Mouse (Mus musculus) macrophage (primary cell): ENCODE data around the gene Ttc9c. TPM values are rescaled to one million over a fixed set of nuclear protein-coding genes. Genes with fewer than 3 reads are reported as not detected.
A peak's percentile ranks its signal among the peaks of the same experiment; 100 is the strongest.

ENCODE experiments used
- H3K27ac ChIP-seq: fragments of 350-480 bp; formaldehyde crosslinking; 2 replicates; pipeline ENCODE4 v1.9.0; 2021
- H3K36me3 ChIP-seq: fragments of 350-480 bp; formaldehyde crosslinking; 2 replicates; pipeline ENCODE4 v1.9.0; 2021; ENCODE audit errors: inconsistent target
- H3K4me3 ChIP-seq: fragments of 350-480 bp; formaldehyde crosslinking; 2 replicates; pipeline ENCODE4 v1.9.0; 2021; ENCODE audit errors: inconsistent target
- H3K79me2 ChIP-seq: fragments of 350-480 bp; formaldehyde crosslinking; 2 replicates; pipeline ENCODE4 v1.9.0; 2021; ENCODE audit errors: inconsistent target
- whole genome bisulfite sequencing: methylation state at CpG from one replicate; pipeline ENCODE4 v1.1.7; 2026; ENCODE audit warnings: inconsistent platforms; ENCODE audit not compliant: missing documents; 5-methylcytosine and 5-hydroxymethylcytosine counted together
- polyA plus RNA-seq: library from polyadenylated mRNA; stranded (reverse); fragments of 250-400 nt; gene quantifications from 3 replicates; pipeline ENCODE4 v1.2.4, GENCODE M21; 2018; ENCODE audit warnings: inconsistent platforms
- total RNA-seq, 78 experiments: library from RNA; depleted of rRNA; stranded (reverse); fragments of 250-400 nt; gene quantifications; 1 replicate in 9 of 78; 2 replicates in 24 of 78; 3 replicates in 43 of 78; 4 replicates in 2 of 78; pipeline ENCODE4 v1.2.4; 2018; ENCODE audit warnings: inconsistent platforms in 56 of 78

The Ttc9c gene
- total RNA-seq (2018; cell fraction: chromatin; rRNA removed) = 100 to 1,000 TPM in 1 of 26 experiments, 10 to 100 TPM in 24, 1 to 10 TPM in 1; 6.5 to 108 (median 37.4) TPM
- 10 to 100 TPM; 17.1 to 45.4 (median 34.0) TPM for total RNA-seq (2018; cell fraction: cytosol; rRNA removed)
- 10 to 100 TPM; 15.7 to 94.7 (median 44.9) TPM for total RNA-seq (2018; cell fraction: nucleus; rRNA removed)
- 25.0 to 30.5 TPM (median 30.3 TPM) in 3 replicates for polyA plus RNA-seq

DNA sequence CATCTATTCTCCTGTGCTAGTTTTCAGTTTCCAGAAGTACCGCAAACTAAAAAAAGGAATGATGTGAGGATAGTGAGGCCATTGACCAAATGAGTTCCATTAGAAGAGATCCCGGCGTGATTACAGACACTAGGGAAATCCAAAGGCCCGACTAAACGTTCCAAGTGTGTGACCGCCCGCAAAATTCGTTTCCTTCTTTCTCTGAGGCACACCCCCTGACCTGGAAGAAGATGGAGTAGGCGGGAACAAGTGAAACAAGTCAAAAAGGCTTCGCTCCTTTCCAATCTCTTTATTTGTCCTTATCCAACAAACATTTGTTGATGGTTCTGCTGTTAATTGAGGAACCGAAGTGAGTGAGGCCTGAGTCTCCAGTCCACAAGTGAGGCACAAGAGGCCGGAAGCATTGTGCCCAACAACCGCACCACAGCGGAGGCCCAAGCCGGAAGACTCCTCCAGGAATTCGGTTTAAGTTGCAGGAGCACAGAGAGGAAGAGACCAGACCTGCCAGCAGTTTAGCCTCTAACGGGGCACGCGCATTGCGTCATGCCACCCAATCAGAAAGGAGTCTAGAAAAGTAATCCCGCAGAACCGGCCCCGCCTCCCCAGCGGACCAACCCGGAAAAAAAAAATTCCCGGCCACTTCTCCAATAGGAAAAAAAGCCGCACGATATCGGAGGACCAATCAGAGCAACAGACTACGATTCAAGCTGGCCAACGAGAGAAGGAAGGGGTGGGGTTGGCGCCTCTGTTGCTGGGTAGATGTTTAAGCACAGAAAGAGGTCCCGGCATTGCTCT lies at the start of gene Ttc9c:
Gene Ttc9c (minus strand): TSS at position 533 of the 795 bp plus-strand sequence.
- WGBS = 1% methylated on average over 32 of the region's 33 CpGs
- Histone ChIP-seq H3K27ac (peak within 1 kb of the TSS; percentile 96), H3K36me3 (peaks cover 31% of the 10 kb centered on the region)

DNA sequence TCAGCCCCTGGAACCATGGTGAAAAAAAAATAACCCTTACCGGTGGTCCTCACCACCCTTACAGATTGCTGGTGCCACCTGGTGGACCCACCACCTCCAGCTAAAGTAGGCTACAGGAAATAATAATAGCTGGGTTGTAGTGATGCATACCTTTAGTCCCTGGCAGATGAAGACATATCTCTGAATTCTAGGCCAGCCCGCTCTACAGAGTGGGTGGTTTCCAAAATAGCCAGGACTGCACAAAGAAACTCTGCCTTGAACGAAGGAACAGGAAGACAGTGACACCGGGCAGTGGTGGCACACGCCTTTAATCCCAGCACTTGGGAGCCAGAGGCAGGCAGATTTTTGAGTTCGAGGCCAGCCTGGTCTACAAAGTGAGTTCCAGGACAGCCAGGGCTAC lies 45.1 kb upstream of the Ttc9c start:
- H3K36me3 ChIP-seq = no peaks in the 10 kb centered on the region
- no peaks in the 10 kb centered on the region for H3K79me2 ChIP-seq
- 93% methylated on average over 6 of the region's 6 CpGs for WGBS
- H3K4me3 ChIP-seq = no peak overlapping the region
- H3K27ac ChIP-seq = no peak overlapping the region

More for the DNA sequence above, at the start of gene Ttc9c:
- peaks cover 82% of the 10 kb centered on the region for H3K79me2 ChIP-seq
- H3K4me3 ChIP-seq = peak within 1 kb of the TSS; percentile 95

DNA sequence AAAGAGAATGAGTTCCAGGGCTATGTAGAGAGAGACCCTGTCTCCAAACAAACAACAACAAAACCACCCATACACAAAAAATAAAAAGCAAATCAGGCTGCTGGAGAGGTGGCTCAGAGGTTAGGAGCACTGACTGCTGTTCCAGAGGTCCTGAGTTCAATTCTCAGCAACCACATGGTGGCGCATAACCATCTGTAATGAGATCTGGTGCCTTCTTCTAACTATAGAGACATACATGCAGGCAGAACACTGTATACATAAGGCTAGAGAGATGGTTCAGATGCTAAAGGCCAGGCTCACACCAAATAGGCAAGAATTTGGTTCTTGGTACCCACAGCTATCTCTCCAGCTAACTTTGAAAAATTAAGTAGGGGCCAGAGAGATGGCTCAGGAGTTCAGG lies 39.9 kb upstream of the Ttc9c start:
- Histone ChIP-seq H3K36me3 (no peaks in the 10 kb centered on the region), H3K4me3 (no peak overlapping the region), H3K27ac (no peak overlapping the region), H3K79me2 (no peaks in the 10 kb centered on the region)
- 40% methylated on average over 1 of the region's 1 CpGs for WGBS

DNA sequence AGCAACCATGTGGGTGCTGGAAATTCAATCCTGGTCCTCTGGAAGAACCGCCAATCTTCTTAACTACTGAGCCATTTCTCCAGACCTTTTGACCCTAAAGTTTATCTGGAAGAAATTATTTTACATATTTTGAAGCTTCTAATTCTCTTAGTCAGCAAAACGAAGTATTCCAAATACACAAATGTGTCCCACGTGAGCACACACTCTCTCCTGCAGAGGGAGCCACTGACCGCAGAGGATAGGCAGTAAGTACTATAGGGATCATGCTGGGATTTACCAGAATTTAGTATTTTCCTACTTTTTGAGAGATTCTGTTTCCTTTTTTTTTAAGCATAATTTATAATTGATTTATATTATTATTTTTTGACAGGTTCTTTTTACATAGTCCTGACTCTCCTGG lies 38.6 kb upstream of the Ttc9c start:
- no peaks in the 10 kb centered on the region for H3K79me2 ChIP-seq
- H3K36me3 ChIP-seq = no peaks in the 10 kb centered on the region
- no peak overlapping the region for H3K27ac ChIP-seq
- H3K4me3 ChIP-seq = no peak overlapping the region
- 42% methylated on average over 4 of the region's 4 CpGs for WGBS

DNA sequence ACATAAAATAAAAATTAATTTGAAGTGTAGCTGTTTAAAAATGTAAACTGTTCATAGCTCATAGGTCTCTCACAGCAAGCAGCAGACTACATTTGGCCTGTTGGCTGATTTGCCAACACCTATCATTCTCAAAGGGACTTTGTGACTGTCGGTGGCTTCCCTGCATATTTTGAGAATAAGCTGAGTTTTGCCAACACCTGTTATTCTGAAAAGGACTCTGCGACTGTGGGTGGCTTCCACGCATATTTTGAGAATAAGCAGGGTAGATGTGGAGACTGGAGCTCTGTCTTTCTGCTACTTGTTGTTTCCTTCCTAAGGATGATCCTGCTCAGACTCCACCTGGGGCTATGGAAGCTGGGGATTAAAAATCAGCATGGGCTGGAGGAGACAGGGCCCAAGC lies 34.0 kb upstream of the Ttc9c start:
- WGBS = 100% methylated on average over 2 of the region's 3 CpGs
- no peak overlapping the region for H3K4me3 ChIP-seq
- peaks cover 5% of the 10 kb centered on the region for H3K36me3 ChIP-seq

DNA sequence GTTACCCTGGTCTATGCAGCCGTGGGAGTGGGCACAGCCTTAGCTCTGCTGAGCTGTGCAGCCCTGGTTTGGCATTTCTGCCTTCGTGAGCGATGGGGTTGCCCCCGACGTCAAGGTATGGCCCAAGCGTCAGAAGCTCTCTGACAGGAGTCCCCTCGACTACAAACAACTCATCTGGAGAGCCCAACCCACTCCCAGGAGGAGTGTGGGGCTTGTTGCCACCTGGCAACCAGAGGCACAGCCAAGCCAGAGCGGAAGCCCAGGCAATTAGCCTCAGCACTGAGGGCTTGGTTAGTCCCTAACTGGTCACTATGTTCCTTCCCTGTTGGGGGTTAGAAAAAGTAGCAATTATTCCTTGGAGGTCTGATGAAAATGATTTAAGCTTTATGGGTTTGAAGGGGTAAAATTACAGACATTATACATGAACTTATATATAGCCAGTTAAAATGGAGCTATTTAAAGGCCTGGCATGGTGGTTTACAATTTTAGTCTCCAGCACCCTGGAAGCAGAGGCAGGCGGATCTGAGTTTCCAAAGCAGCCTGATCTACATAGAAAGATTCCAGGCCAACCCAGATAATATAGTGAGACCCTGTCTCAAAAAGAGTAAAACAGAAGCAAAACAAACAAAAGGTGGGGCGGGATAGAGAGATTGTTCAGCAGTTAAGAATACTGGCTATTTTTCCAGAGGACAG lies 33.2 kb upstream of the Ttc9c start:
- Histone ChIP-seq H3K4me3 (no peak overlapping the region), H3K36me3 (peaks cover 10% of the 10 kb centered on the region), H3K79me2 (no peaks in the 10 kb centered on the region), H3K27ac (no peak overlapping the region)
- WGBS = 85% methylated on average over 10 of the region's 10 CpGs

More for the DNA sequence above, 34.0 kb upstream of the Ttc9c start:
- Histone ChIP-seq H3K79me2 (no peaks in the 10 kb centered on the region), H3K27ac (no peak overlapping the region)

DNA sequence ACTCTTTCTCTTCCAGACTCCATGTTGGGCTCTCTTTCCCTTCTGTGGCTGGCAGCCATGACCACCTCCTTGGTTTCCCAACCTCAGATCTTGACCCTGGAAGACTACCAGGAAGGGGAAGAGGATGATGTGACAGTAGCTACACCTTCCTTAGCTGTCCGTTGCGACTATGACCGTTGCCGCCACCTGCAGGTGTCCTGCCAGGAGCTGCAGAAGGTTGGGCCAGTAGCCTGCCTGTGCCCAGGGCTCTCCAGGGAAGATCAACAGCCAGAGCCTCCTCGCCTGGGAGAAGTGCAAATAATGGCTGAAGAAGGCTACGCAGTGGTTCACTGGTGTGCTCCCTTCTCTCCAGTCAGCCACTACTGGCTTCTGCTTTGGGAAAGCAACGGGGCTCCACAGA lies 32.5 kb upstream of the Ttc9c start:
- WGBS = 84% methylated on average over 7 of the region's 7 CpGs
- no peaks in the 10 kb centered on the region for H3K79me2 ChIP-seq

DNA sequence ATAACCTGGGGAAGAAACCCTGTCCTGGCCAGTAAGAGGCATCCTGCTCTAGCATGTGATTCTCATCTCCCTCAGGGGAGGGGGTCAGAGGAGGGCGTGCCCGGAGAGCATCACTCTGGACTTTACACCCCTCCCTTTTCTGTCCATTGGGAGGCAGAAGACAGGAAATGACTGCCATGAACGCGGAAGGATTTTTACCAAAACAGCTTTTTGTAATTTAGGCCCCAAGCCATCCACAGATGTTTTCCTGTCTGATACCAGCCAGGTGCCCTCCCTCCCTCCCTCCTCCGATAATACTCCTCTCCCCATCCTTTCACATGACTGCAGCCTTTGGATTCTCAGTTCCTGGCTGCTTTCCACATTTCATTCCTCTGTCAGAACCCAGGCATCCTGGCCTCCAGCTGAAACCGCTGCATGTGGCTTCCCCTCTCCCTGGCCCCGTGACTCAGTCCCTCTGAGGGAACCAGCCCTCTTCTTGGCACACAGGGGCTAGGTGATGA lies 31.3 kb upstream of the Ttc9c start, which contains the start of gene Lrrn4cl:
Gene Lrrn4cl (plus strand): TSS at position 367 of the 500 bp plus-strand sequence.
- peaks cover 27% of the 10 kb centered on the region for H3K36me3 ChIP-seq
- H3K79me2 ChIP-seq = no peaks in the 10 kb centered on the region
- no peak within 1 kb of the TSS for H3K4me3 ChIP-seq
- 65% methylated on average over 6 of the region's 7 CpGs for WGBS
- H3K27ac ChIP-seq = no peak within 1 kb of the TSS

More for the DNA sequence above, 32.5 kb upstream of the Ttc9c start:
- H3K27ac ChIP-seq = no peak overlapping the region
- H3K36me3 ChIP-seq = peaks cover 17% of the 10 kb centered on the region
- H3K4me3 ChIP-seq = no peak overlapping the region

DNA sequence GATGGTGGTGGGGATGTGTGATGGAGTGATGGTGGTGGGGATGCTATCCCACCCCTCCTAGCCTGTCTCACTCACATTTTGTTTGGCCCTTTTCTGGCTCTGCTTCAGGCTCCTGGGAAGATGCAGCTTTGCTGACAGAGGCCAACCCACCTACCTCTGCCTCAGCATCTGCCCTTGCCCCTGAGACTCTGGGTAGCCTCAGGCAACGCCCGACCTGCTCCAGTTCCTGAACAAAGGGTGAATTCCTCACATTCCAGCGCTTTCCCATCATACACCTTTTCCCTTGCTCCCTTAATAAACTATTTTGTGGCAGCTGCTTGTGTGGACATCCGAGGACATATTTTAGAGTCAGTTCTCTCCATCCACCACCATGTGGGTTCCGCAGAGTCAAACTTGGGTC lies 29.2 kb upstream of the Ttc9c start:
- Histone ChIP-seq H3K27ac (no peak overlapping the region), H3K4me3 (no peak overlapping the region), H3K36me3 (peaks cover 27% of the 10 kb centered on the region), H3K79me2 (no peaks in the 10 kb centered on the region)
- WGBS = 96% methylated on average over 5 of the region's 5 CpGs

DNA sequence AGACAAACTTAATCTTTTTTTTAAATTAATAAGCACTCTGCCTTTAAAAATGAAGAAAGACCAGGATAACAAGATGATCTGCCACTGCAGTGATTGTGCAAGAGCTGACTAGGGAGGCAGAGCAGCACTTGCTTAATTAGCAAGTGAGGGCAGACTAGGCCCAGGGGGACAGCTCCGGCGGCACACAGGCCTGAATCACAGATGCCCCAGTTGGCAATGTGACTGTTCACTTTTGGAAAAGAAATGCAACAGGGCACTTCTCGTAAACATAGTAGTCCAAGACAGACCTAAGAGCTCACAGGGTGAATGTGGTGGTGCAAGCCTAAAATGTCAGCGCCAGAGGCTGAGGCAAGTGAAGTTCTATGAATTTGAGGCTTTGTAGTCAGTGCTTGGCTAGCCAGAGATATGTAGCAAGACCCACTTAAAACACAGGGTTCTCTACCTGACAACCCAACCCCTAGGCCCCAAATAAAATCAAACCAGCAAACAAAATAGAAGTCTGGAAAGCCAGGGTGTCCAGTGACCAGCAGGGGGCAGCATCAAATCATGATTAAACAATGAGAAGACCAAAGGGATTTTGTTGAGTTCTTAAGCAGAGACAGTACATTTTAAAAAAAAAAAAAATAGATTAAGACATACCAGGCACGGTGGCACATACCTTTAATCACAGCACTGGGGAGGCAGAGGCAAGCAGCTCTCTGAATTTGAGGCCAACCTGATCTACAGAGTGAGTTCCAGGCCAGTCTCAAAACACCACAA lies 25.4 kb upstream of the Ttc9c start:
- Histone ChIP-seq H3K79me2 (peaks cover 11% of the 10 kb centered on the region; the same call in 1 of the 2 replicates), H3K27ac (peak overlapping the region; percentile 32; the same call in 1 of the 2 replicates), H3K36me3 (peaks cover 27% of the 10 kb centered on the region), H3K4me3 (no peak overlapping the region)
- 39% methylated on average over 5 of the region's 5 CpGs for WGBS

DNA sequence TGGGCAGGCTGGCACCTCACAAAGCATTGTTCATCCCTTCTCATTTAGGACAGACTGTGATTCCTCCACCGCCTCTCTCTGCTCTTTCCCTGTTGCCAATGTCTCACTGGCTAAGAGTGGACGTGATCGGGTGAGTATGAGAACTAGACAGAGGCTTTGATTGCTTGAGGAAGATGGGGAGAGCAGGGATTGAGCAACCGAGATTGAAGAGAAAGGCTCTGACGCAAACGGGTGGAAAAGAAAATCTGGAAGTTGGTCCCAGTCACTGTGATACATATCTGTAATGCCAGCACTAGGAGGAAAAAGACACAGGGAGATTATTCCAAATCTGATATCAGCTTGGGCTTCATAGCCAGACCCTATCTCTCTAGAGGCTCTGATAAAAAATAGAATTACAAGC lies 23.8 kb upstream of the Ttc9c start:
- 0 out of 2 replicates have a peak overlapping the region, but pooled peaks have one; percentile 25 for H3K27ac ChIP-seq
- H3K4me3 ChIP-seq = no peak overlapping the region
- peaks cover 11% of the 10 kb centered on the region; the same call in 1 of the 2 replicates for H3K79me2 ChIP-seq
- peaks cover 23% of the 10 kb centered on the region for H3K36me3 ChIP-seq
- 31% methylated on average over 6 of the region's 6 CpGs for WGBS

DNA sequence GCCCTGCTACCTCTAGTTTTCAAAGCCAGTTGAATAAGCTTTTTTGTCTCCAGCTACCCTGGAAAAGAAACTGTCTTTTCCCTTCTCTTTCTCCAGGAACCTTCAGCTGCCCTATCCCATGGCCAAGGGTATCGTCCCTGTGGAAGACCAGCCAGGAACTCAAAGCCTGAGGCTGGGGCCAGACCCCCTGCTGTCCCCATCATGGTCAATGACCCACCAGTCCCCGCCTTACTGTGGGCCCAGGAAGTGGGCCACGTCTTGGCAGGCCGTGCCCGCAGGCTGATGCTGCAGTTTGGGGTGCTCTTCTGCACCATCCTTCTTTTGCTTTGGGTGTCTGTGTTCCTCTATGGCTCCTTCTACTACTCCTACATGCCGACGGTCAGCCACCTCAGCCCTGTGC lies 21.9 kb upstream of the Ttc9c start:
- Histone ChIP-seq H3K27ac (peak overlapping the region; percentile 46), H3K36me3 (peaks cover 4% of the 10 kb centered on the region), H3K79me2 (peaks cover 11% of the 10 kb centered on the region; the same call in 1 of the 2 replicates), H3K4me3 (peak overlapping the region; percentile 54)
- 88% methylated on average over 7 of the region's 7 CpGs for WGBS

DNA sequence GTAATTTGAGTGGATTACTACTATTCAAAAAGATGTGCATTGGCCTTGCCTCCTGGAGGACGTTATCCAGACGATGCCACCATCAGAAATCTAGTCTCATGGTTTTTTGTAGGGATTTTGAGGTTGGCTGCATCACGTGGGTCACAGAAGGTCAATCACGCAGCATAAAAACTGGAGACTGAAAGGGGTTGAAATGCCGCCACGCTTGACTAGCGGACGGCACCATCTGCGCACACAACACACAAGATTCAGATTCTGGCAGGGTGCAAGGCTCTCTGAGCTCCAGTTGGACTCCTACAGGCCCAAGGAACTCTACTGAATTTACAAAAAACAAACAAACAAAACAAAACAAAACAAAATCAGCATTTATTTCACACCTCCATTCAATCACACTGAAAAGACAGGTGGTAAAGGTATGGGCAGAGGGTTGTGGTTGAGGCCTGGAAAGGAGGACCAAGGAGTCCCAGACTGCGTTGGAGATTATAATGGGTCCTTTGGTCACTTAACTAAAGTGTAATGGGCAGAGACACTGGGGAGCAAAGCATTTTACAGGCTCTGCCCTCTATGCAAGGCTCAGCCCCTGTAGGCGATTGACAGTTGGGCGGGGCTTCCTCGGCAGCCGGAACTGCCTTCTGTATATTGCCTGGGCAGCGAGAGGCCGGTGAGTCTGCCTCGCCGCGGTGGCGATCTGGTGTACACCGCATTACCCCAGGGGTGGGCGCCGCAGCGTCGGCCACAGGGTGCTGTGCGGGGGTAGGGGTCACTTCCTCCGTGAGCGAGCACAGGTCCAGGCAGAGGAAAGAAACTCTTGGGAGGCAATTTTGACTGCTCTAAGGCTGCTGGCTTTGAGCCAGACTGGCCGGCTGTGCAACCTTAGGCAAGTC lies 21.0 kb upstream of the Ttc9c start:
- Histone ChIP-seq H3K79me2 (peaks cover 11% of the 10 kb centered on the region; the same call in 1 of the 2 replicates), H3K27ac (peak overlapping the region; percentile 46), H3K36me3 (no peaks in the 10 kb centered on the region), H3K4me3 (peak overlapping the region; percentile 54)
- 30% methylated on average over 29 of the region's 29 CpGs for WGBS
